Mouse (Mus musculus) midbrain, embryonic 12.5 days (tissue): Measurements from ENCODE around the gene Ddx20. TPM values are rescaled to one million over a fixed set of nuclear protein-coding genes. Genes with fewer than 3 reads are reported as not detected.
"Not testable (repeated sequence)": the region's sequence is repeated elsewhere in the genome, so short reads cannot be mapped to it uniquely, and the experiment has no call there.

ENCODE experiments used
- ATAC-seq: fragments of 200-750 bp; cut with Nextera tagmentation; 2 replicates; pipeline ENCODE4 v1.8.0; 2017; ENCODE audit warnings: low read depth, moderate TSS enrichment, moderate library complexity; ENCODE audit not compliant: low FRiP score
- H3K27ac ChIP-seq: fragments of 300-500 bp; sonication (generic); replicated peaks from 2 replicates; pipeline ENCODE4 v1.5.1; 2016; ENCODE audit warnings: mild to moderate bottlenecking
- H3K27me3 ChIP-seq: fragments of 300-500 bp; sonication (generic); 2 replicates; pipeline ENCODE4 v1.6.1; 2016; ENCODE audit warnings: mild to moderate bottlenecking
- H3K36me3 ChIP-seq: fragments of 300-500 bp; sonication (generic); 2 replicates; pipeline ENCODE4 v1.6.1; 2016
- H3K4me1 ChIP-seq: fragments of 300-500 bp; sonication (generic); 2 replicates; pipeline ENCODE4 v1.6.1; 2016
- H3K4me2 ChIP-seq: fragments of 300-500 bp; sonication (generic); replicated peaks from 2 replicates; pipeline ENCODE4 v1.6.1; 2016; ENCODE audit warnings: mild to moderate bottlenecking, moderate library complexity
- H3K4me3 ChIP-seq: fragments of 300-500 bp; sonication (generic); 2 replicates; pipeline ENCODE4 v1.5.1; 2016; ENCODE audit warnings: mild to moderate bottlenecking
- H3K9ac ChIP-seq: fragments of 300-500 bp; sonication (generic); replicated peaks from 2 replicates; pipeline ENCODE4 v1.6.1; 2016; ENCODE audit warnings: mild to moderate bottlenecking, moderate library complexity
- H3K9me3 ChIP-seq: fragments of 300-500 bp; sonication (generic); 2 replicates; pipeline ENCODE4 v1.6.1; 2016; ENCODE audit warnings: mild to moderate bottlenecking
- WGBS: fragments of 180-500 bp; shearing (Covaris S2); methylation state at CpG from one replicate; pipeline ENCODE4 v1.1.7; 2016; 5-methylcytosine and 5-hydroxymethylcytosine counted together
- polyA plus RNA-seq: library from polyadenylated mRNA; unstranded; fragments of >200 nt; fragmentation: Nextera tagmentation; extraction: Ambion mirVana; gene quantifications from 2 replicates; pipeline ENCODE4 v1.2.1, GENCODE M21; 2016

The Ddx20 gene
- polyA plus RNA-seq, 1 experiment from 2014 or later = 42.4 TPM

GRCm38 (mm10) chr3:105704031-105705008, 16.9 kb upstream of the Ddx20 start, which contains the start of gene Inka2:
Gene Inka2 (plus strand): TSS chr3:105704599.
- H3K9ac ChIP-seq = peak within 1 kb of the TSS; percentile 63
- peak within 1 kb of the TSS; percentile 48 for H3K4me3 ChIP-seq
- H3K4me1 ChIP-seq = peaks cover 22% of the 10 kb centered on the region
- H3K27me3 ChIP-seq = peaks cover 56% of the 10 kb centered on the region
- H3K4me2 ChIP-seq = peak within 1 kb of the TSS; percentile 86
- H3K9me3 ChIP-seq = no peaks in the 10 kb centered on the region
- no peaks in the 10 kb centered on the region for H3K36me3 ChIP-seq
- peak; percentile 97 for ATAC-seq
- WGBS = 2% methylated on average over 38 of the region's 43 CpGs
- H3K27ac ChIP-seq = no peak within 1 kb of the TSS

DNA sequence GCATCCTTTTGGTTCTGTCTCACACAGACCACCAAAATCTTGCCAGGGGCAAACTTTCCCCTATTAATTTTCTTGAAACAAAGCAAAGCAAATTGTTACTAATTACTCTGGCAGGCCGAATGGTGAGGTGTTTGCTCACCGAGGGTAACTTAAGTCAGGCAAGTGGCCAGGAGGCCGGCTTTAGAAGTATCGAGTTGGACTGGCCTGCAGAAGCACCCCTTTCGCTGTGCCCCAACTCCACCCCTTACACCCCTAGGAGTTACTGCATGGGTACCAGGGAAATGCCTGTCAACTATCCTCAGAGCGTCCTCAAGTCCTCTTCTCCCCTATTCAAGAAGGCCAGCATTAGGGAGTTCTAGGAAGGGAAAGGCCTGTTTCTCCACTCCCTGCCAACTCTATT, 16.2 kb upstream of the Ddx20 start:
- no peak overlapping the region for H3K27ac ChIP-seq
- no peak overlapping the region for H3K4me3 ChIP-seq
- H3K36me3 ChIP-seq = no peaks in the 10 kb centered on the region
- ATAC-seq = no peak
- H3K9ac ChIP-seq = no peak overlapping the region
- H3K4me2 ChIP-seq = no peak overlapping the region; the same call in 1 of the 2 replicates
- peaks cover 22% of the 10 kb centered on the region for H3K4me1 ChIP-seq
- no peaks in the 10 kb centered on the region for H3K9me3 ChIP-seq
- 51% methylated on average over 6 of the region's 6 CpGs for WGBS
- H3K27me3 ChIP-seq = peaks cover 56% of the 10 kb centered on the region

GRCm38 (mm10) chr3:105701399-105701798, 14.0 kb upstream of the Ddx20 start:
- Histone ChIP-seq H3K4me2 (no peak overlapping the region), H3K9me3 (no peaks in the 10 kb centered on the region), H3K27me3 (peaks cover 59% of the 10 kb centered on the region), H3K9ac (no peak overlapping the region), H3K27ac (no peak overlapping the region), H3K36me3 (no peaks in the 10 kb centered on the region), H3K4me3 (no peak overlapping the region), H3K4me1 (peaks cover 23% of the 10 kb centered on the region)
- 70% methylated on average over 5 of the region's 5 CpGs for WGBS
- ATAC-seq = no peak

DNA sequence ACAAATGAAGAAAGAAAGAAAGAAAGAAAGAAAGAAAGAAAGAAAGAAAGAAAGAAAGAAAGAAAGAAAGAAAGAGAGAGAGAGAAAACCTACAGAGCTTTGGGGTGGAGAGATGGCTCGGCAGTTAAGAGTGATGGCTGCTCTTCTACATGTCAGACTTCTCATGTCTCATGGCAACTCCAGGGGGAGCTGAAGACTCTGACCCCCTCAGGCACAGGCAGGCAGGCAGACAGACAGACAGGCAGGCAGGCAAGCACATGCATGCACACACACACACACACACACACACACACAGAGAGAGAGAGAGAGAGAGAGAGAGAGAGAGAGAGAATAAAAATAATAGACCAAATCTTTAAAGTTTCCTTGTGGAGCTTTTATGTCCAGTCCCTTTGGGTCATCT, 13.4 kb upstream of the Ddx20 start:
- H3K4me2 ChIP-seq, H3K27ac ChIP-seq, H3K36me3 ChIP-seq, ATAC-seq, H3K9ac ChIP-seq, H3K9me3 ChIP-seq, H3K4me3 ChIP-seq: not testable (repeated sequence)
- Histone ChIP-seq H3K4me1 (peaks cover 27% of the 10 kb centered on the region), H3K27me3 (peaks cover 53% of the 10 kb centered on the region)
- WGBS = 75% methylated on average over 1 of the region's 1 CpGs

DNA sequence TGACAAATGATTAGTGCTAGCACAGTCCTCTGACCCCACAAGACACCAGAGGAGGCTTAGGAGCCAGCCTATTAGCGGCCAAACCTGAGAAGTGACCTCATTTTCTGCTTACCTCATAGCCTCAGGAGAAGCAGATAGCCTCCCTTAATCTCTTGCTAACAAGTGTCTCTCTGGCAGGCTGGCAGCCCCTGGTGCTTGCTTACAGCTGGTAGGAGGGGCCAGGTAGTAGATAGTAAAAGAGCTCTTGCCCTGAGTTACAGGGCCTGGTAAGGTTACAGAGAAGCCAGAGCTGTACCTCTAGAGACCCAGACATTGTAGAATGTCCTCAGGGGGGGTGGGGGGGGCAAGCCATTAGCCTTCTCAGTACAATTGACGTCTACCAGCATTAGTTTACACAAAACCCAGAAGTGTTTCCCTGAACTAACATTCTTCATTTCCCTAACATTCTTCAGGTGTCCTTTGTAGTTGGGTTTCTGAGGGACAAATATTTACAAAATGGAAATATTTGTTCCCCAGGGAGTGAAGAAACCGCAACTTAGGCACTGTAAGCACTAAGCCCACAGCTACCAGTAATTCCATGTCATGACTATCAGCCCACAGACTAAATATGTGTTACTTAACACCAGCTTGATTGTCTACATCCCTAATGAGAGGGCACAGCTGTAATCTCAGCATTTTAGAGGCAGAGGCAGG, 12.0 kb upstream of the Ddx20 start:
- Histone ChIP-seq H3K27me3 (peaks cover 45% of the 10 kb centered on the region), H3K9me3 (no peaks in the 10 kb centered on the region), H3K4me1 (peaks cover 32% of the 10 kb centered on the region), H3K27ac (no peak overlapping the region), H3K4me2 (no peak overlapping the region), H3K36me3 (no peaks in the 10 kb centered on the region), H3K4me3 (no peak overlapping the region), H3K9ac (no peak overlapping the region)
- WGBS = 61% methylated on average over 3 of the region's 3 CpGs
- ATAC-seq = no peak

DNA sequence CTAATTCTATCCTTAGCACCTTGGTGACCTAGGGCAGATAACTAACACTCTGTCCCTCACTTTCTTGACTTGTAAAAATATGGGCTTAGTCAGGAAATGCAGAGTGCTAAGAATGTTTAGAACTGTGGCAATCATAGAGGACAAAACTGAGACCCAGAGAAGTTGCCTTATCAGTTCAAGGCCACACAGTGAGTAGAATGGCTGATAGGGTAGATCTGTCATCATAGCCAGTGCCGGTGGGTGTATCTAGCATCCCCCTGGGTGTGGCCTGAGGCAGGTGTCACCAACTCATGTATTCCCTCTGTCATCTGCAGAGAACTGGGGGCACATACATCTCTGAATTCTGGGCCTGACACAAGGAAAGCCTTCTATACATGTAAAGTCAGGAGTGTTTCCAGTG, 10.9 kb upstream of the Ddx20 start:
- peaks cover 26% of the 10 kb centered on the region for H3K4me1 ChIP-seq
- H3K9ac ChIP-seq = no peak overlapping the region
- ATAC-seq = no peak
- no peaks in the 10 kb centered on the region for H3K9me3 ChIP-seq
- no peak overlapping the region for H3K4me3 ChIP-seq
- no peak overlapping the region for H3K4me2 ChIP-seq
- WGBS = 64% methylated on average over 1 of the region's 1 CpGs
- H3K27me3 ChIP-seq = peaks cover 48% of the 10 kb centered on the region
- H3K36me3 ChIP-seq = no peaks in the 10 kb centered on the region
- H3K27ac ChIP-seq = no peak overlapping the region

DNA sequence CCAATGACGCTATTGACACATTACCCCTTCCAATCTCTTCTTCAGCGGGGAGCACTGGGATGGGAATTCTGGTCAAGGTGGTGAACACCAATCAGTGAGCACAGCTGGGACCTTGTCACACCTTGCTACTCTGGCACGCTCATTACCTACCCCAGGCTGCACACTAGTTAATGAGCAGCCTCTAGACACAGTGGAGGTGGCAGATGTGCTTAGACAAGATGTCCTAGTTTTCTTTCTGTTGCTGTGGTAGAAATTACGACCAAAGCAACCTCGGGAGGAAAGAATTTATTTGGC, 9.7 kb upstream of the Ddx20 start:
- Histone ChIP-seq H3K9me3 (no peaks in the 10 kb centered on the region), H3K4me3 (no peak overlapping the region), H3K27me3 (peaks cover 43% of the 10 kb centered on the region), H3K9ac (no peak overlapping the region), H3K4me2 (no peak overlapping the region), H3K4me1 (peaks cover 26% of the 10 kb centered on the region), H3K36me3 (no peaks in the 10 kb centered on the region), H3K27ac (peak overlapping the region; percentile 84; the same call in 1 of the 2 replicates)
- ATAC-seq = no peak
- WGBS = 71% methylated on average over 5 of the region's 5 CpGs

DNA sequence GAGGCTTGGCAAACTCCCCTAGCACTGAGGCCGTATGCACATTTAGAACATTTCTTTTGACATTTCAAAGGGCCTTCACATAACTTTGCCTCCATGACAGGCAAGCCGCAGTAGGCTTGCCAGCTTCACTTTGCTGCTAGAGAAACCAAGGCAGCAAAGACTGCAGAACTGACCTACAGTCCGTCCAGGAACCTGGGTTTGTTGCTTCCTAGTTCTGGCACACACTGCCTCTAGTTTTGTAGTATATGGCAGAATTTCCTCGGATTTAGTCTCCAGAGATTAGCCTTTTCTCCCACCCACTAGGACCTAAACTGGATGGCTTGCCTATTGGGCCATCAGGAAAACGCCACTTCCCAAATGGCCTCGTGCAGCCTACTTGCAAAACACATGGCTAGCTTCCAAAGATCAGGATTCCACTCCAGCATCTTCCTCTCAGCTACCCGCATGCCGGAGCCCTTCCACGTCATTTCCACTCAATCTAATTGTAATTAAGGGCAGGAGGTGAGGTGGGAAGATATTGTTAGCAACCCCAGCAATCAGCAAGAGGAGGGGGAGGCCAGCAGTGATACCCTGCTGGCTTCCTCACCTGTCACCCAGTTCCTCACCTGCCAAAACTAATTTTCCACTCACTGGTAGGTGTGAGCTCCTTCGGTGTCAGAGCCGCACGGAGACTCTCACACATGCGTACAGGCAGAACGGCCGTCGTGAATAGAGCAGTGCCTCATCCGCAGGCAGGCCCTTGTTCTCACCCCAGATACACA, 9.2 kb upstream of the Ddx20 start:
- no peak for ATAC-seq

GRCm38 (mm10) chr3:105695476-105696386, 8.4 kb upstream of the Ddx20 start:
- Histone ChIP-seq H3K4me2 (peak overlapping the region; percentile 40), H3K27ac (peak overlapping the region; percentile 84), H3K9ac (peak overlapping the region; percentile 5; the same call in 1 of the 2 replicates), H3K4me3 (peak overlapping the region; percentile 6; the same call in 1 of the 2 replicates), H3K9me3 (no peaks in the 10 kb centered on the region), H3K27me3 (peaks cover 30% of the 10 kb centered on the region), H3K36me3 (no peaks in the 10 kb centered on the region), H3K4me1 (peaks cover 26% of the 10 kb centered on the region)
- WGBS = 18% methylated on average over 20 of the region's 20 CpGs
- ATAC-seq = peak; percentile 91

More for the DNA sequence above, 9.2 kb upstream of the Ddx20 start:
- 61% methylated on average over 17 of the region's 17 CpGs for WGBS
- Histone ChIP-seq H3K4me1 (peaks cover 26% of the 10 kb centered on the region), H3K36me3 (no peaks in the 10 kb centered on the region), H3K27me3 (peaks cover 38% of the 10 kb centered on the region), H3K4me3 (peak overlapping the region; percentile 6; the same call in 1 of the 2 replicates), H3K4me2 (peak overlapping the region; percentile 40), H3K27ac (peak overlapping the region; percentile 84), H3K9me3 (no peaks in the 10 kb centered on the region), H3K9ac (peak overlapping the region; percentile 5; the same call in 1 of the 2 replicates)

DNA sequence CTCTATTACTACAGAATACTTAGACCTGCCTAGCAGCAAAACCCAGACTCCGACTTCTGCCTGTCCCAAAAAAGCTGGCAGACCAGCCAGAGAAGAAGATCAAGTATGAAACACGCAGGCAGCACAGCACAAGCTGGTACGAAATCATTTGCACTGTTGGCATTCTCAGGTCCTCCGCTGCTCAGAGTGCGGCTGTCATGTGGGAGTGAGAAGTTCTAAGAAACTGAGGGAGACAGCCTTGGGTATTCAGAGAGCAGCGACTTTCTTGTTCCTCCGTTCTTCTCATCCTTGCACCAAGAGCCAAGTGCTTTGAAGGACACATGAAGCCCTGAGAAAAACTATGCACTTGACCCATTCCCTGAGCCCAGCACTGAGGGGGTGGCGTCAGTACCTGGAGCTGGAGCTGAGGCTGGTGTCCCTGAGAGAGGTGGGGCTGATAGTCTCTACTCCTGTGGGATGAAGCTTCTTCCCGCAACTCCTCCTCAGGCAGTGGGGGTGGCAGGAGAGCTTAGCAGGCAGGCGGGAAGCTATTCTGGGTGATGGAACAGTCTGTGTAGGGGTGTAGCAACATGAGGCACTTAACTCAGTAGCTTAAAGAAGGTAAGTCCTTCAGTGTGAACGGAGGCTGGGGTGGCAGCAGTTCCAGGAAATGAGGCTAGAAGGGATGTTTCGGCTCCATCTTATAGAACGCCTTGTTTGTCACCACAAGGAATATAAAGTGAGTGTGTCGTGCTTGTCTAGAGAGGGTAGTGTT, 6.1 kb upstream of the Ddx20 start:
- WGBS = 79% methylated on average over 14 of the region's 14 CpGs
- Histone ChIP-seq H3K9ac (no peak overlapping the region), H3K36me3 (no peaks in the 10 kb centered on the region), H3K9me3 (no peaks in the 10 kb centered on the region), H3K4me3 (no peak overlapping the region), H3K27ac (no peak overlapping the region), H3K4me1 (peaks cover 26% of the 10 kb centered on the region), H3K27me3 (peaks cover 30% of the 10 kb centered on the region), H3K4me2 (no peak overlapping the region)
- no peak for ATAC-seq
